Mouse (Mus musculus): ENCODE measurements around the gene Ftl1.
"Not testable (repeated sequence)": the region's sequence is repeated elsewhere in the genome, so short reads cannot be mapped to it uniquely, and the experiment has no call there.

DNA sequence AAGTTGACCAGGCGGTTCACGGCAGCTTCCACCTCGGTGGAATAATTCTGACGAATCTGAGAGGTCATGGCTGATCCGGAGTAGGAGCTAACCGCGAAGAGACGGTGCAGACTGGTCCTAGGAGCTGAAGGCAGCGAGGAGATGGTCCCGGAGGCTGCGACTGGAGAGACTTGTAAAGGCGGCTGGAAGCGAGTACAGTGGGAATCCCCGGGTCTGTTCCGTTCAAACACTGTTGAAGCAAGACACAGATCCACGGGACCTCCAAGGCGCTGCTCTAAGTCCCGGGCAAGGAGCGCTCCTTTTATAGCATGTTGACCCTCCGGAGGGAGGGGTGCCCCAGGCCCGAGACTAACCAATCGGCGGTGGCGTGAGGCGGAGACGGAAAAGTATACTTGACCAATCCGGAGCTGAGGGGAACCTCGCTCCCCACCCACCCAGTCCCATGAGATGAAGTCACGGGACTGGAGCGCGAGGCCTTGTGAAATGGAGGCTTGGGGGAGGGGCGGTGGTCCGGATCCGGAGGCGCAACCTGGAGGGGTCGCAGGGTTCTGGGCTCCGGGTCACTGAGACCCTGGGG lies at the start of gene Ftl1:
- not testable (repeated sequence) for TF ChIP-seq CTCF (IDR thresholded peaks at IDR 0.05; ENCODE audit: control insufficient read depth, insufficient read depth, low read length)
- peak; percentile 90 for TF ChIP-seq POLR2A (IDR thresholded peaks at IDR 0.05; ENCODE audit: borderline replicate concordance, control insufficient read depth, low read depth, low read length)
